Mouse (Mus musculus) lung, adult 2 months (tissue): ENCODE results near the gene Mrps5. TPM values are rescaled to one million over a fixed set of nuclear protein-coding genes. Genes with fewer than 3 reads are reported as not detected.

Experiments used
- DNase-seq: peaks from one replicate; pipeline ENCODE4 v3.0.0; 2022
- H3K4me1 ChIP-seq: fragments of 200-500 bp; 2 replicates; pipeline ENCODE4 v1.6.1; 2011; ENCODE audit warnings: low read length; ENCODE audit not compliant: control insufficient read depth, insufficient read depth
- H3K4me3 ChIP-seq: fragments of 200-500 bp; replicated peaks from 2 replicates; pipeline ENCODE3; 2011; ENCODE audit warnings: low read depth, mild to moderate bottlenecking, control low read depth, low read length; ENCODE audit errors: extremely low read depth
- CTCF ChIP-seq: fragments of 200-500 bp; IDR thresholded peaks from 2 replicates; pipeline ENCODE4 v1.5.1; 2011; ENCODE audit warnings: mild to moderate bottlenecking, low read length, control low read depth; ENCODE audit not compliant: insufficient read depth
- POLR2A ChIP-seq: fragments of 200-500 bp; IDR thresholded peaks from 2 replicates; pipeline ENCODE4 v1.6.1; 2011; ENCODE audit warnings: low read depth, mild to moderate bottlenecking, control low read depth, low read length, borderline replicate concordance; ENCODE audit errors: extremely low read depth
- WGBS: fragments of 180-500 bp; shearing (Covaris S2); methylation state at CpG from one replicate; pipeline ENCODE4 v1.1.7; 2018; 5-methylcytosine and 5-hydroxymethylcytosine counted together
- polyA plus RNA-seq: library from polyadenylated mRNA; depleted of rRNA; stranded (reverse); fragments of >200 nt; gene quantifications from 2 replicates; pipeline ENCODE4 v1.2.3, GENCODE M21; 2012

Gene Mrps5
- polyA plus RNA-seq, 1 experiment, result 37.8 TPM

DNA sequence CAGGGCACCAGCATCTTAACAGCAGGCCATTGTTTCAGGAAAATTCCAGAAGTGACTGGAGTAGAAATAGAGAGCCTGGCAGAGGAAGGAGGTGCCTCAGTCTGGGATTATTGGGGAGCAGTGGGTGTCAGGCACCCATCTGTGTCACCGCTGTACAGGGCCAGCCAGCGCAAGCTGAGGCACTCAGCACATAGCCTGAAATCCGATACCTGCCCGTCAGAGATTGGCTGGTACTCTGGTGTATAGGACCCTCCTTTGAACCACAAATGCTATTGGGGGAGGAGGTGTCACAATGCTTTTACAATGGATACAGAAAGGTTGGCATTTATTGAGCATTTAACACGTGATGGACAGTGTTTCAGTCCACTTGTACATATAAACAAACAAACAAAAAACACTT, 22.0 kb downstream of the Mrps5 start:
- H3K4me3 ChIP-seq, result no peak overlapping the region
- H3K4me1 ChIP-seq, result no peaks in the 10 kb centered on the region
- WGBS, result 27% methylated on average over 5 of the region's 5 CpGs
- TF ChIP-seq CTCF (no peak), POLR2A (no peak)
- DNase-seq, result no peak

GRCm38 (mm10) chr2:127611386-127611785, 24.4 kb downstream of the Mrps5 start:
- Histone ChIP-seq H3K4me3 (no peak overlapping the region), H3K4me1 (no peaks in the 10 kb centered on the region)
- TF ChIP-seq POLR2A (no peak), CTCF (no peak)
- WGBS, result 38% methylated on average over 4 of the region's 4 CpGs
- DNase-seq, result no peak

- WGBS, result 85% methylated on average over 4 of the region's 4 CpGs
- TF ChIP-seq CTCF (no peak), POLR2A (no peak)
- DNase-seq, result no peak
- Histone ChIP-seq H3K4me1 (no peaks in the 10 kb centered on the region), H3K4me3 (no peak overlapping the region)
These were observed 25.3 kb downstream of the Mrps5 start for GRCm38 (mm10) chr2:127612288-127612687.

- Histone ChIP-seq H3K4me3 (no peak overlapping the region), H3K4me1 (no peaks in the 10 kb centered on the region)
- DNase-seq, result no peak
- 72% methylated on average over 3 of the region's 3 CpGs for WGBS
- TF ChIP-seq POLR2A (no peak), CTCF (no peak)
These were observed 32.3 kb downstream of the Mrps5 start for GRCm38 (mm10) chr2:127619311-127619710.

- Histone ChIP-seq H3K4me1 (no peaks in the 10 kb centered on the region), H3K4me3 (no peak overlapping the region)
- no peak for DNase-seq
- TF ChIP-seq CTCF (no peak), POLR2A (no peak)
- WGBS, result 44% methylated on average over 3 of the region's 3 CpGs
These were observed 35.0 kb downstream of the Mrps5 start for GRCm38 (mm10) chr2:127622065-127622464.

DNA sequence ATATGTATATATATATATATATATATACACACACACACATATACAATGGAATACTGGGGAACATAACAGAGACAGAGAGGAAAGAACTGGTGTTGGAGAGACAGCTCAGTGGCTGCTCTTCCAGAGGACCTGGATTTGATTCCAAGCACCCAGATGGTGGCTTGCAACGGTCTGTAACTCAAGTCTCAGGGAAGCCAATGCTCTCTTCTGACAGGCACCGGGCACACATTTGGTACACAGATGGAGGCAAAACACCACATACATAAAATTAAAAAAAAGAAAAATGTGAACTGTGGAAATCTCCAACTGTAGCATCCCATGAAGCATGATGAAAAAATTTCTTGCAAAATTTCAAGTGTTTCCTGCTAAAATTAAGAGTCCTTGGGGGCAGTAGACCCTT, 37.8 kb downstream of the Mrps5 start:
- WGBS, result 90% methylated on average over 2 of the region's 2 CpGs
- DNase-seq, result no peak
- no peak for TF ChIP-seq CTCF
- TF ChIP-seq POLR2A, result no peak

DNA sequence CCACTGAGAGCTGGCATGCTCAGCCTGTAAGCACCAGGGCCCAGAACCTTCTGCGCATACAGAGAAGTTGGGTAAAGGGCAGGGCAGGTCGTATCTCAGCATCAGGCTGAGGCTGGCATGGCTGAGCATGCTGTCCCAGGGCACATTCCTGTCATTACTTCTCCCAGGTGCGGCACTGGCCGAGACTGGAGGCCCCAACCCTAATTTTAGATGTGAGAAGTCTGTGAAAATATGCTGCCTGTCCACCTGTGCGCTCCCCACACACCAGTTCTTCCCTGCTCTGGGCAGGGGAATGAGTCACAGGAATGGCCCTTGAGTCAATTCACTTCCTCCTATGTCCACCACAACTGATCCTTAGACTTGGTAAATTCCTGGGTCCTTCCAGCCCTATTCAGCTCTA, 38.6 kb downstream of the Mrps5 start:
- 46% methylated on average over 5 of the region's 5 CpGs for whole genome bisulfite sequencing
- no peak for DNase-seq

More for the DNA sequence above, 37.8 kb downstream of the Mrps5 start:
- no peaks in the 10 kb centered on the region for H3K4me1 ChIP-seq
- H3K4me3 ChIP-seq, result no peak overlapping the region

DNA sequence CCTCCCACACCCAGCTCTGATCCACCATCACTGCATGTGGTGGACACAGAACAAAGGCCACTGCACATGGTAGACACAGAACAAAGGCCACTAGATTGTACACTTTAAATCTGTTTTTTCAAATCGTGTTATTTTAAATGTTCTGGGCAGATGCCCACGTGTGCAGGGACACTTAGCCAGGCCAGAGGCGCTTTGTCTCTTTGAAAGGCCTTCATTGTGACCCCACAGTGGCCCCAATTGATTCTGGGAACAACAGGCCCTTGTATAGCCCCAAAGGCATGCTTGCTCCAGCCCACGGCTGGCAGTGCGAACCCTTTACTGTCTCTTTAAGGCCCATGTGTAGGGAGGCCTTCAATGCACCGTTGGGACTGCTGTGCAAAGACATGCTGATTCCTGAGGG, 40.3 kb downstream of the Mrps5 start:
- WGBS, result 71% methylated on average over 6 of the region's 6 CpGs

More for the DNA sequence above, 38.6 kb downstream of the Mrps5 start:
- TF ChIP-seq CTCF, result no peak
- TF ChIP-seq POLR2A, result no peak
- Histone ChIP-seq H3K4me1 (no peaks in the 10 kb centered on the region), H3K4me3 (no peak overlapping the region)

DNA sequence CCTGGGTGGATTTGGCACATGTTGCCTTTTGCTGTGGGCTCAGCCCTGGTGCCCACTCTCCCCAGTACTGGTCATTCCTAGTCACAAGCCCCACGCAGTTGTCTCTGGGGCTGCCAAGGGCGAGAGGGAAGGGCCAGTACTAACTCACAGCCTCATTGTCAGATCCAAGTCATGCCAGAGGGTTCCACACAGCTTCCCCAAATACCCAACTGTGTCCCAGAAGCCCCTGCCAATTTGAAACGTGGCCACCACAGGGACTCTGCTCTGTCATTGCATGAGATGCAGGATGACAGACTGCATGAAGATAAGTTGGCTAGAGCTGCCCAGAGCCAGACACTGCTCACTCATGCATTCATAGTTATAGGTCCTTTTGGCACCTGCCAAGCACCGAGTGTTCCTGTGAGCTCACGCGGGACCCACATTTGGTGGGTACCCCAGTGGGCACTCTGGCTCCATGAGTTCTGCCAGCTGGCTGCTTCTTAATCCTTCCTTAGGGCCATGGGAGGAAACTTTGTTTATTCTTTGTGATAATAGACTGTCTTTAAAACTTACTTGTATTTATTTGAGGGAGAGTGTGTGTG, 41.1 kb downstream of the Mrps5 start:
- Histone ChIP-seq H3K4me1 (no peaks in the 10 kb centered on the region), H3K4me3 (no peak overlapping the region)
- TF ChIP-seq POLR2A (no peak), CTCF (no peak)
- no peak for DNase-seq
- 74% methylated on average over 6 of the region's 6 CpGs for WGBS

More for the DNA sequence above, 40.3 kb downstream of the Mrps5 start:
- no peak for DNase-seq
- no peak overlapping the region for H3K4me3 ChIP-seq
- no peaks in the 10 kb centered on the region for H3K4me1 ChIP-seq
- no peak for TF ChIP-seq CTCF
- TF ChIP-seq POLR2A, result no peak

DNA sequence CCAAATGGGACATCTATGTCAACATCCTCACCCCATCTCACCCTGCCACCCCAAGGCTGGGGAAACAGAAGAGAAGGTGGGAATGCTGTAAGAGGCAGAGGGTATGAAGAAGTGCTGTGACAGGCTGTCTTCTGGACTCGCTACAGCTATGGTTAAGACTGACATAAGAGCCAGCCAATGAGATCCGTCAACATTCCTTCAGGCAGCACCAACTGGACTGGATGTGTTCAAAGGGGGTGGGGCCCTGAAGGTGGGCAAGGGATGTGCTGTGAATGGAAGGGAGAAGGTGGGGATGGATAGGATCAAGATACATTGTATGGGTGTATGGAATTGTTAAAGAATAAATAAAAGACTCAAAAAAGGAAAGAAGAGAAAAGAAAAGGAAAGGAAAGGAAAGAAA, 45.6 kb downstream of the Mrps5 start:
- WGBS, result 65% methylated on average over 2 of the region's 2 CpGs
- no peak for DNase-seq
- Histone ChIP-seq H3K4me1 (no peaks in the 10 kb centered on the region), H3K4me3 (no peak overlapping the region)
- no peak for TF ChIP-seq POLR2A
- TF ChIP-seq CTCF, result no peak

GRCm38 (mm10) chr2:127635581-127635980, 48.6 kb downstream of the Mrps5 start:
- no peaks in the 10 kb centered on the region for H3K4me1 ChIP-seq
- TF ChIP-seq CTCF (no peak), POLR2A (no peak)

More at GRCm38 (mm10) chr2:127635581-127635980, 48.6 kb downstream of the Mrps5 start:
- DNase-seq, result no peak
- H3K4me3 ChIP-seq, result no peak overlapping the region
- WGBS, result 61% methylated on average over 6 of the region's 6 CpGs
